Mouse (Mus musculus): ENCODE measurements around the gene Zbtb33.

Gene Zbtb33

GRCm38 (mm10) chrX:38189552-38190457 is at the start of gene Zbtb33:
Zbtb33 (plus strand) TSS chrX:38189793.
- peak; percentile 93 for DNase-seq

GRCm38 (mm10) chrX:38159097-38159496 is 30.5 kb upstream of the Zbtb33 start:
- no peak for DNase-seq

- DNase-seq = no peak
Observed at GRCm38 (mm10) chrX:38165315-38165714, 24.3 kb upstream of the Zbtb33 start.

- DNase-seq = no peak
Observed at GRCm38 (mm10) chrX:38166064-38166463, 23.5 kb upstream of the Zbtb33 start.

- DNase-seq = no peak
Observed at GRCm38 (mm10) chrX:38166592-38166991, 23.0 kb upstream of the Zbtb33 start.

GRCm38 (mm10) chrX:38179891-38180310 is 9.7 kb upstream of the Zbtb33 start:
- peak; percentile 51 to 60 for DNase-seq

GRCm38 (mm10) chrX:38180656-38181607 is 8.7 kb upstream of the Zbtb33 start:
- peak; percentile 13 to 18 for DNase-seq

- peak; percentile 61 to 72 for DNase-seq
Observed at GRCm38 (mm10) chrX:38181608-38182258, 7.9 kb upstream of the Zbtb33 start.

GRCm38 (mm10) chrX:38185520-38185919 is 4.1 kb upstream of the Zbtb33 start:
- no peak for DNase-seq

GRCm38 (mm10) chrX:38190458-38190764 is 818 bp downstream of the Zbtb33 start:
- DNase-seq = no peak

GRCm38 (mm10) chrX:38201816-38202215 is 12.2 kb downstream of the Zbtb33 start:
- DNase-seq = peak; percentile 7 to 9

GRCm38 (mm10) chrX:38207392-38207791 is 17.8 kb downstream of the Zbtb33 start:
- DNase-seq = no peak

- DNase-seq = no peak
Observed at GRCm38 (mm10) chrX:38216986-38217675, 27.5 kb downstream of the Zbtb33 start.

GRCm38 (mm10) chrX:38217676-38217991 is 28.0 kb downstream of the Zbtb33 start:
- DNase-seq = no peak

GRCm38 (mm10) chrX:38222757-38223156 is 33.2 kb downstream of the Zbtb33 start:
- DNase-seq = no peak

GRCm38 (mm10) chrX:38229888-38230287 is 40.3 kb downstream of the Zbtb33 start:
- DNase-seq = no peak

- peak; percentile 22 to 67 for DNase-seq
Observed at GRCm38 (mm10) chrX:38237731-38238130, 48.1 kb downstream of the Zbtb33 start.
